Mouse (Mus musculus): ENCODE results near the gene 4930404N11Rik.

Gene 4930404N11Rik

DNA sequence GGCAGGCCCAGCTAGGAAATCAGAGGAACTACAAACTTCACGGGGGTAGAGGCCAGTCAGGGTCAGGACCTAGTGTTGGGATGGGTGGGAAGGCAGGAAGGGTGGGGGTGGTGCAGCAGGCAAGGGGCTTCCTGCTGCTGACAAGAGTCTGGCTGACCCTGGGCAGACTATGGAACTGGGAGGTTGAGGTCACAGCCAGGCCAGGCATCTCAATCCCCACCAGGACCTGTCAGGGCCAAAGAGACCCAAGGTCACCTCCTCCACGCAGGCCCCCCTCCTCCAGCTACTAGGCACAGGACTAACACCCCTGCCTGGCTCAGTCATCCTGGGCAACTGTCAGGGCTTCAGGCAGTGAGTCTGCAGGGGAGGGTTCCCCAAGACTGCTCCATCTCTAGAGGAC is 37.7 kb downstream of the 4930404N11Rik start:
- no peak for DNase-seq (ENCODE audit: low spot score)

- no peak for DNase-seq (ENCODE audit: low spot score)
Measured at GRCm38 (mm10) chr10:81326858-81327257, 38.8 kb downstream of the 4930404N11Rik start.

- DNase-seq (ENCODE audit: low spot score), result no peak
Measured at GRCm38 (mm10) chr10:81325781-81326180, 39.8 kb downstream of the 4930404N11Rik start.

- DNase-seq (ENCODE audit: low spot score), result no peak
Measured at GRCm38 (mm10) chr10:81325176-81325575, 40.4 kb downstream of the 4930404N11Rik start.

- DNase-seq (ENCODE audit: low spot score), result no peak
Measured at GRCm38 (mm10) chr10:81323791-81324530, 41.7 kb downstream of the 4930404N11Rik start.

- no peak for DNase-seq (ENCODE audit: low spot score)
Measured at GRCm38 (mm10) chr10:81323141-81323775, 42.4 kb downstream of the 4930404N11Rik start.

DNA sequence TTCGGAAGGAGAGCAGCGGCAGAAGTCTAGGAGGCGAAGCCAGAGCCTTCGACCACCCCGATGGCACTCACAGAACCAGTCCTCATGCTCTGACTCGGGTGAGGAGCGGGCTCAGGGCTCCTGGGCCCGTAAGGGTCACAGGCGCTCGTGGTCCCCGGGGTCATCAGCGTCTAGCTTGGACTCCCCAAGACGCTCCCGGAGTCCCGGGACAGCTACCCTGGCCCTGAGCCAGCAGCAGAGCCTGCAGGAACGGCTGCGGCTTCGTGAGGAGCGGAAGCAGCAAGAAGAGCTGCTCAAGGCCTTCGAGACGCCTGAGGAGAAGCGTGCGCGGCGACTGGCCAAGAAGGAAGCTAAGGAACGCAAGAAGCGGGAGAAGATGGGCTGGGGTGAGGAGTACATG is 43.2 kb downstream of the 4930404N11Rik start:
- DNase-seq (ENCODE audit: low spot score), result no peak

- DNase-seq (ENCODE audit: low spot score), result no peak
Measured at GRCm38 (mm10) chr10:81321436-81321835, 44.2 kb downstream of the 4930404N11Rik start.

GRCm38 (mm10) chr10:81320550-81321347 is 44.9 kb downstream of the 4930404N11Rik start, which contains the start of gene Cactin:
Gene Cactin, plus strand, starts transcription at chr10:81321103.
- peak; percentile 100 for DNase-seq (ENCODE audit: low spot score)

- DNase-seq (ENCODE audit: low spot score), result peak; percentile 100
Measured at GRCm38 (mm10) chr10:81319741-81320549, 45.7 kb downstream of the 4930404N11Rik start.

- no peak for DNase-seq (ENCODE audit: low spot score)
Measured at GRCm38 (mm10) chr10:81319330-81319699, 46.3 kb downstream of the 4930404N11Rik start.

DNA sequence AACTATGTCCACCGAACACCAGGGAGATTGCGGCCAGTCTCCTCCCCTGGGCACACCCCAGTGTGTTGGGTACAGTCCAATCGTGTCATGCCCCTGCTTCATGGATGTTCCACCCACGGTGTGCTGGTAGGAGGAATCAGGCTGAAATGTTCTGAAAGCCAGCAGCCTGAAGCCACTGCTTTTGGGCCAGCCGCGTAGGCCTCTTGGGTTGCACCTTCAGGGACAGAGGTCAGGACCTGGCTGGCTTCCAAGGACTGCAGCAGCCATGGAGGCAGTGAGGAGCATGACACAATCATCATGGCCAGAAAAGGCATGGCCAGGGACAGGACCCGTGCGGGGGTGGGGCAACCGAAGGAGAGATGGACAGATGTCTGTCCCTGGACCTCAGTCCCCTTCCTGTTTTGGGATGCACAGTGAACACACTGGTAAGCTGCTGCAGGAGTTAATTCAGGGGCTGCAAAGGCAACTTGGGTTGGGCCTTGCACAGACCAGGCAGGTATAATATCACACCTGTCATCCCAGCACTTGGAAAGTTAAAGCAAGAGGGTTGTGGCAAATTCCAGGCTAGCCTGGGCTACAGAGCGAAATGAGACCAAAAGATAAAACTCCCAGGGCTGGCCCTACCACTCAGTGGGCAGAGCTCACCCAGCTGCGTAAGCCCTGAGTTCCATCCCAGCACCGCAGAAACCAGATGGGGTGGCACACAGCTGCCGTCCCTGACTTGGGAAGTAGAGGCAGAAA is 46.9 kb downstream of the 4930404N11Rik start:
- DNase-seq (ENCODE audit: low spot score), result no peak

DNA sequence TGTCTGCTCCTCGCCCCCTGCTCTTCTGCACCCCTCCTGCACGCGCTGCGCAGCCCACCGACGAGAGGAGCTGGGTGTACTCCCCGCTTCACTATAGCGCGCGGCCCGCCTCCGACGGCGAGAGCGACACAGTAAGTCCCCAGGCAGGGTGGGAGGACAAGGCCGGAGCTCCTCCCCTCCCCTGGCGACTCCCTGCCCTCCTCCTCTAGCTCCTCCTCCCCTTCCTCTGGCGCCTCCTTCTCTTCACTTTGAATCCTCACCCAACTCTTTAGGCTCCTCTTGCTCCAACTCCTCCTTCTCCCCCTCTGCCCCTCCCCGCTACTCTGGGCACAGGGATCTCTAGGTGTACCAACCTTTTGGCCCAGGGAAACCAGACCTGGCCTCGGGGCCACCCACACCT is 48.3 kb downstream of the 4930404N11Rik start:
- no peak for DNase-seq (ENCODE audit: low spot score)

DNA sequence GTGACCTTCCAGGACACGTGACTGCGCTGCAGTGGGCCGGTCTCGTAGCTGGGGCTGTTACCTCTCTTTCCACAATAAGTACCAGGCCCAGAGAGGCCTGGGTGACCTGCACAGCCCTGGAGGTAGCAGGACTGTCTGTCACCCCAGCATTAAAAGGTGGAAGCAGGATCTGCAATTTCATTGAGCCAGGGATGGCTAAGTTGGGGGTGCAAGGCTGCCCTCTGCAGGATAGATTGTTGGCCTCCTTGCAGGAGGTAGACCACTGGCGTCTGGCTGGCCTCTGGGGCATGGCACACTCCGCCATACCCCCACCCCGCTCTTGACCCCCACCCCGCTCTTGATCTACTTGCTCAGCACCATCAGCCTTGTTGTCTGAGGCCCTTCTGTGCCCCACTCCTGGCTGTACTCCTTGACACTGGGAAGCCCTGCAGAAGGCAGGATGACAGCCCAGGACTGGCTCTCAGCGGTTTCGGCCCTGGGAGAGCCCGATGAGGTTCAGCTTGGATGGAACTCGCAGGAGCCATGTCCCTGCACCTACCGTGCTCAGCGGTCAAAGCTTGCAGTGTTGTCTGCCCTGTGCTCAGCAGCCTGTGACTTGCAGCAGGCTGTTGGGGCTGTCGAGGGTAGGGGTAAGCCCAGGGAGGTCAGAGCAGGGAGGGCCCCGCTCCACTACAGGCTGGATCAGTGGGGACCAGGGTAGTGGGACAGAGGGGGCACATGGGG is 49.1 kb downstream of the 4930404N11Rik start:
- no peak for DNase-seq (ENCODE audit: low spot score)

GRCm38 (mm10) chr10:81315587-81315986 is 50.0 kb downstream of the 4930404N11Rik start:
- no peak for DNase-seq (ENCODE audit: low spot score)

GRCm38 (mm10) chr10:81314201-81314600 is 51.4 kb downstream of the 4930404N11Rik start:
- DNase-seq (ENCODE audit: low spot score), result no peak

DNA sequence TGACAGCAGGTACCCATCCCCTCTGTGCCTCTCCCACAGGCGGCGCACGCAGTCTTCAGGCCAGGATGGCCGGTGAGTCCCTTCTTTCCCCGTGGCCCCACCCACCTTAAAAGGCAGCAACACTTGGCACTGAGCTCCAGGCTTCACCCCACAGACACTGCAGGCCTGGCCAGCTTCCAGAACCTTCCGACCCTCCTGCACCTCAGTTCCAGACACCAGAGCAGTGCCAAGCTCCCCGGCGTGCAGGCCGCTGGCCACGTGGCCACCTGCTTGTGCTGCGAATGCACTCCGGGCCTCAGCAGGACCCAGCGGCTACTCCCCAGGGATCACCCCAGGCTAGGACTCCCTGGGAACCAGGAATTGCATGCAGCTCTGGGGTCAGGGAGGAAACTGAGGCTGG is 52.0 kb downstream of the 4930404N11Rik start:
- no peak for DNase-seq (ENCODE audit: low spot score)
